Mouse (Mus musculus) kidney, embryonic 14.5 days (tissue): ENCODE measurements around the gene Olfr527. TPM values are rescaled to one million over a fixed set of nuclear protein-coding genes. Genes with fewer than 3 reads are reported as not detected.

ENCODE experiments used
- ATAC-seq: fragments of 200-750 bp; cut with Nextera tagmentation; 2 replicates; pipeline ENCODE4 v1.8.0; 2017; ENCODE audit warnings: moderate number of reproducible peaks, mild to moderate bottlenecking, moderate TSS enrichment, moderate library complexity; ENCODE audit not compliant: low FRiP score, low TSS enrichment
- H3K27ac ChIP-seq: fragments of 300-500 bp; sonication (generic); 2 replicates; pipeline ENCODE4 v1.5.1; 2014; ENCODE audit warnings: low read depth, mild to moderate bottlenecking, low read length, moderate library complexity, mixed read lengths
- H3K27me3 ChIP-seq: fragments of 300-500 bp; sonication (generic); 2 replicates; pipeline ENCODE4 v1.6.1; 2014; ENCODE audit warnings: mild to moderate bottlenecking, low read length; ENCODE audit not compliant: control insufficient read depth, insufficient read depth
- H3K36me3 ChIP-seq: fragments of 300-500 bp; sonication (generic); 2 replicates; pipeline ENCODE4 v1.6.1; 2014; ENCODE audit warnings: low read length, mixed read lengths; ENCODE audit not compliant: control insufficient read depth, insufficient read depth
- H3K4me1 ChIP-seq: fragments of 300-500 bp; sonication (generic); 2 replicates; pipeline ENCODE4 v1.6.1; 2014; ENCODE audit warnings: low read length, mixed read lengths; ENCODE audit not compliant: control insufficient read depth, insufficient read depth
- H3K4me2 ChIP-seq: fragments of 300-500 bp; sonication (generic); replicated peaks from 2 replicates; pipeline ENCODE4 v1.6.1; 2014; ENCODE audit warnings: low read depth, mild to moderate bottlenecking, low read length
- H3K4me3 ChIP-seq: fragments of 300-500 bp; sonication (generic); 2 replicates; pipeline ENCODE4 v1.5.1; 2014; ENCODE audit warnings: mild to moderate bottlenecking, low read length
- H3K9ac ChIP-seq: fragments of 300-500 bp; sonication (generic); 2 replicates; pipeline ENCODE4 v1.6.1; 2014; ENCODE audit warnings: low read depth, mild to moderate bottlenecking, low read length, moderate library complexity
- H3K9me3 ChIP-seq: fragments of 300-500 bp; sonication (generic); 2 replicates; pipeline ENCODE4 v1.6.1; 2016; ENCODE audit warnings: low read length; ENCODE audit not compliant: control insufficient read depth
- WGBS: fragments of 180-500 bp; shearing (Covaris S2); extraction: QIAGEN DNeasy Blood & Tissue Kit; methylation state at CpG from one replicate; pipeline ENCODE4 v1.1.7; 2014; 5-methylcytosine and 5-hydroxymethylcytosine counted together
- polyA plus RNA-seq: library from polyadenylated mRNA; unstranded; fragments of >200 nt; fragmentation: Nextera tagmentation; extraction: Ambion mirVana; gene quantifications from 2 replicates; pipeline ENCODE4 v1.2.1, GENCODE M21; 2014

Gene Olfr527
- polyA plus RNA-seq, result not detected in 2 replicates

DNA sequence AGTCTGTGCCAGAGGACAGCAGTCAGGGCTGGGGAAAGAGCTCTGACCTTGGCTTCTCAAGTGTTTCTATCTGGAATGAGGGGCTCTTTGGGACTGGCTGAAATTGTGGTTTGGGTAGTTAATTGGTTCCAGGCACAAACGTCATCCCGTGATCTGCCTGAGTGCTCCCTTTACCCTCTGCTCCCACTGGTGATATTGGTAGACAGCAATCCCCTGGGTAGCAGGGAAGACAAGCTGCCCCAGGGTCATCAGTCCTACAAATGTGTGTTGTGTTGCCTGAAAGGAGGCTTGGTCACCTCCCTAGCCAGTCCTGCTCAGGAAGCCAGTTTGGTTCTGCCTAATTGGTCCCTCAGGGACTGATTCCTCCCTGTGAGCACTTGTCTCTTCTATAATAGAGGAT lies at the start of gene Olfr527:
Gene Olfr527, plus strand, starts transcription at position 301 of the 400 bp plus-strand sequence.
- Histone ChIP-seq H3K27me3 (no peaks in the 10 kb centered on the region), H3K27ac (no peak within 1 kb of the TSS), H3K4me3 (no peak within 1 kb of the TSS), H3K9ac (no peak within 1 kb of the TSS), H3K9me3 (no peaks in the 10 kb centered on the region), H3K36me3 (no peaks in the 10 kb centered on the region), H3K4me1 (no peaks in the 10 kb centered on the region), H3K4me2 (no peak within 1 kb of the TSS)
- no peak for ATAC-seq
- WGBS, result 78% methylated on average over 2 of the region's 2 CpGs

DNA sequence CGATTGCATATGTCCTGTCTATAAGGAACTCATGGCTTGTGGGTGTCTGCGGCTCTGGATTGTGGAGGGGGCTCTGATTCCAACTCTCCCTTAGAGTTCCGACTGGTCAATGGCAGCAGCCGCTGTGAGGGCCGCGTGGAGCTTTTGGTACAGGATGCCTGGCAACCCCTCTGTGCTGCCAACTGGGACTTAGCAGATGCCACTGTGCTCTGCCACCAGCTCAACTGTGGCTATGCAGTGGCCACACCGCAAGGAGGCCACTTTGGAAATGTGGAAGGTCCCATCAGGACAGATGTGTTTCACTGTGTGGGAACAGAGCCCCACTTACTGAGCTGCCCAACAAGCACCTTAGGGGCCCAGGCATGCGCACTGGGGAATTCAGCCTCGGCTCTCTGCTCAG lies 38.1 kb upstream of the Olfr527 start:
- Histone ChIP-seq H3K4me1 (no peaks in the 10 kb centered on the region), H3K36me3 (no peaks in the 10 kb centered on the region), H3K27me3 (no peaks in the 10 kb centered on the region), H3K9me3 (no peaks in the 10 kb centered on the region), H3K9ac (no peak overlapping the region), H3K27ac (no peak overlapping the region), H3K4me3 (no peak overlapping the region), H3K4me2 (no peak overlapping the region)
- 89% methylated on average over 9 of the region's 9 CpGs for WGBS
- ATAC-seq, result no peak

DNA sequence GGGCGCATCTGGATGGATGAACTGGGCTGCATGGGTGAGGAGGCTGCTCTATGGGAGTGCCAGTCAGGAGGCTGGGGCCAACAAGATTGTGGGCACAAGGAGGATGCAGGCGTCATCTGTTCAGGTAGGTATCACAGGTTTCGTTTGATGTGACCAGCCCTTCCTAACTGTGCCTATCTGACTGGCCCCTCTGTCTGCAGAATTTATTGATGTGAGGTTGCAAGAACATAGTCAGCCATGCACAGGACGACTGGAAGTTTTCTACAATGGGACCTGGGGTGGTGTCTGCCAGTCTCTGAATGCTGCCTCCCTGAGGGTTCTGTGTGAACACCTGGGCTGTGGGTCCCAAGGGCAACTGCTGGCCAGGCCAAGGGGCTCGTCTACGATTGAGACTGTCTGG lies 36.9 kb upstream of the Olfr527 start:
- Histone ChIP-seq H3K4me3 (no peak overlapping the region), H3K27me3 (no peaks in the 10 kb centered on the region), H3K36me3 (no peaks in the 10 kb centered on the region), H3K4me2 (no peak overlapping the region), H3K27ac (no peak overlapping the region), H3K9ac (no peak overlapping the region), H3K4me1 (no peaks in the 10 kb centered on the region), H3K9me3 (no peaks in the 10 kb centered on the region)
- no peak for ATAC-seq
- 79% methylated on average over 6 of the region's 6 CpGs for WGBS

DNA sequence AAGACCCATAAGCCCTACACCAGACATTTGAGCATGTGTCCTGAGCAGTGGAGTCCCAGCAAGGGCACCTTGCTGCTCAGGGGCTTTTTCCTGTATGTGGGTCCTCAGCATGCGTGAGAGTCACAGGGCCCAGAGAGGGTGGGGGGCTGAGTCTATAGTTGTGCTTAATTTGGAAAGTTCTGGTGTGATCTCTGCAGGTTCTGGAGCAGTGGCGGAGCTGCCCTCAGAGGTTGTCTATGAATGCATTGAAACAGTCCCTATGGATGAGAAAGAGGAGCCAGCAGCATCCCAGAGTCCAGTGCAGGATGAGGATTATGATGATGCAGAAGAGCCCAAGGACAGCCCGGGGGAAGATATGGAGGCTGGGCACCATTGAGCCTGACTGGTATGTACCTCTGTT lies 34.4 kb upstream of the Olfr527 start:
- H3K27me3 ChIP-seq, result no peaks in the 10 kb centered on the region
- no peaks in the 10 kb centered on the region for H3K36me3 ChIP-seq
- H3K4me2 ChIP-seq, result no peak overlapping the region
- WGBS, result 87% methylated on average over 3 of the region's 3 CpGs
- H3K9me3 ChIP-seq, result no peaks in the 10 kb centered on the region
- no peak for ATAC-seq
- H3K4me1 ChIP-seq, result no peaks in the 10 kb centered on the region
- H3K9ac ChIP-seq, result no peak overlapping the region
- no peak overlapping the region for H3K4me3 ChIP-seq
- no peak overlapping the region for H3K27ac ChIP-seq

DNA sequence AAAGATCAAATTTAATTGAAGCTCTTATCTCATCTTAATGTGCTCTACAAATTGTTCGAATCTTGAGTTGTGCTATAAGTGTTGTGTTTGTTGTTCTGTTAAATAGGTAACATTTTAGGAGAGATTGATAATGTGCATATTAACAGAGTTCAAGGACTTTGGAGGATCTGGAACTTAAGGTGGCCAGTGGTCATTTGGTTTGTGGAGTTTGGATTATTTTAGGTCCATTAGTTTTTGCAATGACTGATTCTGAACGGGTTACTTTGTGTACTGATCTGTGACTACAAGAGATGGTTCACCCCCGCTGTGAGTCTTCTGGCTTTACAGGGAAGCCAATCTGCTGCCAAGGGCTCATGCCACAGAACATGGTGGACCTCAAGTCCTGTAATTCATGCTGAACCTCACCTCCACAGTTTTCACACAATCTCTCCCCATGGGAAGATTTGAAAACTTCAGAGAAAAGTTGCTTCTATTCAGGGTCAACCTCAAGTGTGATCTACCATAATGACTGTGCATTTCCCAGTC lies 13.9 kb upstream of the Olfr527 start:
- no peak overlapping the region for H3K9ac ChIP-seq
- H3K36me3 ChIP-seq, result no peaks in the 10 kb centered on the region
- WGBS, result 80% methylated on average over 3 of the region's 3 CpGs
- H3K4me2 ChIP-seq, result no peak overlapping the region
- H3K27ac ChIP-seq, result no peak overlapping the region
- H3K4me1 ChIP-seq, result no peaks in the 10 kb centered on the region
- ATAC-seq, result no peak
- no peak overlapping the region for H3K4me3 ChIP-seq
- no peaks in the 10 kb centered on the region for H3K27me3 ChIP-seq
- no peaks in the 10 kb centered on the region for H3K9me3 ChIP-seq

DNA sequence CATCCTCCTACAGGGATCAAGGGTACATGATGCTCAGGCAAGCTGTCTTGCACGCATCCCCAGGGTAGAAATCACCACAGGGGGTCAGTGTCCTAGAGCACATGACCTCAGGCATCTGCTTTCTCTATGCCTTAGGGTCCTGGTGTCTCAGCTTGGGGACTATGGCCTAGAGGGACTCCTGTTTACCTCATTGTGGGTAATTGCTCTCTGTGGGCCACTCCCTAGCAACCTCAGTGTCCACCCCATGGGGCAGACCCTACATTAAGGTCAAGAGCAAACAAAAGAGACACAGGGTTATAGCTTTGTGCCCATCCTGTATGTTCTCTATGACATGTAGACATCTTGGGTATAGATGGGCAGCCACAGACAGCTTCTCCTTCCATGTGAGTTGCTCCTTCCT lies 13.3 kb upstream of the Olfr527 start, which contains the start of gene Olfr525:
Gene Olfr525, plus strand, starts transcription at position 301 of the 400 bp plus-strand sequence.
- Histone ChIP-seq H3K36me3 (no peaks in the 10 kb centered on the region), H3K27ac (no peak within 1 kb of the TSS), H3K4me2 (no peak within 1 kb of the TSS), H3K9ac (no peak within 1 kb of the TSS), H3K9me3 (no peaks in the 10 kb centered on the region), H3K4me3 (no peak within 1 kb of the TSS), H3K4me1 (no peaks in the 10 kb centered on the region), H3K27me3 (no peaks in the 10 kb centered on the region)
- no peak for ATAC-seq
- WGBS, result 73% methylated on average over 1 of the region's 1 CpGs

DNA sequence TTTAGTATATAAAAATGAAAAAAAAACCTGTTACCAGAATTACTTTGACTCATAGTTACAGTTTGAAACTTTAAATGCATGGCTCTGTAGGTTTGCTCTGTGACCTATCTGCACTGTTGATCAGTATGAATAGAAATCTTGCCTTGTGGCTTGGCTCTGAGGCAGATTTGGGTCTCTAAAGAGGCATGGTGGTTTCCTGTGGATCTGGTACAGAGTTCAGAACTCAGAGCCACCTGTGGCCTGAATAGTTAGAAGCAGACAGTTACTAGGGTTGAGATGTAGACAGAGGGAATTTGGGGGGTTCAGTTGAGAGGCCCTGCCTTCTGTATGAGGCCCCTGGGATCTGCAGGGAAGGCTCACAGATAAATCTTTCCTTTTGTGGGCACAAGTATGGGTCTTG lies 12.7 kb upstream of the Olfr527 start:
- no peaks in the 10 kb centered on the region for H3K27me3 ChIP-seq
- H3K27ac ChIP-seq, result no peak overlapping the region
- no peak overlapping the region for H3K4me2 ChIP-seq
- no peak for ATAC-seq
- H3K9ac ChIP-seq, result no peak overlapping the region
- no peak overlapping the region for H3K4me3 ChIP-seq
- H3K9me3 ChIP-seq, result no peaks in the 10 kb centered on the region
- H3K36me3 ChIP-seq, result no peaks in the 10 kb centered on the region
- no peaks in the 10 kb centered on the region for H3K4me1 ChIP-seq

DNA sequence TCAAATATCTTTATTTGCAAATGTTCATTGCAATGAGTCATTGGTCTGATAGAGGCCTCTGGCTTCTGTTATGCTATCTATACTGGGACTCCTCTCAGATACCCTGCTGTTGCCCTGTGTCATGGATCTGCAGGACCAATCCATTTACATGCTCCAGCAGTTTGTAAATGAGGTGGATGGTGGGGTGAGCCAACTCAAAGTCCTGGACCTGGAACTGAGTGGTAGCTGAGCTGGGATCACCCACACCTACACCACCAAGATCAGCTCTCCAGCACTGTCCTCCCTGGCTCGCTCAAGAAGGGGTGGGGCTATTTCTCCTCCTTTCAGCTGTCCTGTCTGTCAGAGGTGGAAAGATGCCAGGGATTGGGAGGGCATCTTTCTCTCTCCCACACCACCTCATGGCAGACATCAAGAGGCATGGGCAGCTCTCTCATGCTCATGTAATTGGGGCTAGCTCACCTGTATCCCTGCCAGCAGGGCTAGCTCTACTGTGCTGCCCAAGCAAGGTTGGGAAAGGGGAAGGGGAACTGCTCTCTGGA lies 4.0 kb upstream of the Olfr527 start:
- H3K4me1 ChIP-seq, result no peaks in the 10 kb centered on the region
- no peak overlapping the region for H3K4me2 ChIP-seq
- 67% methylated on average over 1 of the region's 1 CpGs for whole genome bisulfite sequencing
- H3K27ac ChIP-seq, result no peak overlapping the region
- no peak overlapping the region for H3K9ac ChIP-seq
- no peaks in the 10 kb centered on the region for H3K36me3 ChIP-seq
- no peaks in the 10 kb centered on the region for H3K27me3 ChIP-seq
- H3K4me3 ChIP-seq, result no peak overlapping the region
- no peak for ATAC-seq
- no peaks in the 10 kb centered on the region for H3K9me3 ChIP-seq

DNA sequence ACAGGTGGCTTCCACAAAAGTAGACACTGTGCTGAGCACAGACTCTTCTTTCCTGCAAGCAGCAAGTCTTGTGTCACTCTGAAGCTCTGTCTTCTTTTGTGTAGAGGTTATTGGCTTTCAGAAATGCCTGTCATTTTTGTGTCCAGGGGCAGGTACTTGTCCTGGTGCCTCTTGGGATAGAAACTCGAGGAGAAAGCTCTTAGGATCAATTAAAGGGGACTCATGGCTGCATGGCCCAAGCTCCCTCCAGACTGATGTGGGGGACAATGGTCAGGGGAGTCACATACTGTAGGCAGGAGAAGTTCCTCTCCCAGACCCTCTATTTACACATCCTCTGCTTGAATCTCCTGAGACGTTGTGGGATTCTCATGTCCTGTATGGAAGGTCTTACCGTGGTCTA lies 27.8 kb downstream of the Olfr527 start, which contains the start of gene Olfr60:
Gene Olfr60, minus strand, starts transcription at position 101 of the 400 bp plus-strand sequence.
- no peak for ATAC-seq
- Histone ChIP-seq H3K36me3 (no peaks in the 10 kb centered on the region), H3K4me3 (no peak within 1 kb of the TSS), H3K4me2 (no peak within 1 kb of the TSS), H3K27me3 (no peaks in the 10 kb centered on the region), H3K9me3 (no peaks in the 10 kb centered on the region), H3K9ac (no peak within 1 kb of the TSS), H3K4me1 (no peaks in the 10 kb centered on the region), H3K27ac (no peak within 1 kb of the TSS)
- 82% methylated on average over 3 of the region's 3 CpGs for WGBS
